Mouse (Mus musculus): ENCODE results near the gene Syn3.

DNA sequence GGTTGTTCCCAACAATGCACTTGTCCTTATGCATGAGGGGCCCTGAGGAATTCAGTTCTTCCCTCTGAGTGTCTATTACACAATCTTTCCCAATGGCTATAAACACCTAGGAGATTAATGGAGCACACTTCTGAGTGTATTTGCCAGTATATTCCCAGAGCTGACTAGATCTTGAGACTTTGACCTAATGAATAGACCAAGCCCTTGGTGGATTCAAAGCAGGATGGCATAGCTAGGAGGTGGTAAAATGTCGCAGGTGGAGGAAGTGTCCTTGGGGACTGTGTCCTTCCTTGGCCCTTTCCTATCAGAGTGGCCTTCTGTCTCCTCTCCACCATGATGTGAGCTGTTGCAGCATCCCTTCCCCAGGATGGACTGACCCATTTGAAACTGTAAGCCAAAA is 362.4 kb downstream of the Syn3 start:
- TF ChIP-seq GATA1 (IDR thresholded peaks at IDR 0.05; ENCODE audit: borderline replicate concordance, low read length) (no peak), FLI1 (IDR thresholded peaks at IDR 0.05; ENCODE audit: low read length) (no peak)
